In genomic region chr11:109664293-109664692, GRCm38 (mm10) we compare ENCODE assay signal across 35 mouse cellular contexts. TPM values are rescaled to one million over a fixed set of nuclear protein-coding genes. Genes with fewer than 3 reads are reported as not detected.
"Had no signal": no experiment of that assay in that cellular context is flagged by ENCODE, and none has a peak within 500 bp of the region (broad histone marks: within the 10 kb centered on the region; RNA-seq: fewer than 3 reads in every experiment).

No protein-coding gene starts in this region.

- H3K27ac ChIP-seq: heart, embryonic 10.5 days; heart, embryonic 13.5 days; heart, embryonic 15.5 days; hindbrain, embryonic 10.5 days; hindbrain, embryonic 12.5 days; hindbrain, embryonic 13.5 days; hindbrain, embryonic 14.5 days; hindbrain, embryonic 15.5 days; hindbrain, postnatal 0 days; intestine, embryonic 15.5 days; kidney, embryonic 15.5 days; kidney, postnatal 0 days had no signal

- DNase-seq: heart, postnatal 10 days; heart, postnatal 14 days; heart, postnatal 36 days; heart, postnatal 4 days; kidney, adult 11 months; kidney, adult 18-20 months; kidney, adult 2 months; kidney, adult 8-10 months; kidney, adult 9 months; kidney, postnatal 10 days; kidney, postnatal 14 days; kidney, postnatal 25 days; kidney, postnatal 36 days; kidney, postnatal 4 days; layer of hippocampus, adult 9-11 months; layer of hippocampus, postnatal 36 days had no signal

- H3K9me3 ChIP-seq: heart, embryonic 10.5 days; heart, embryonic 12.5 days; heart, embryonic 13.5 days; heart, embryonic 15.5 days; hindbrain, embryonic 10.5 days; hindbrain, embryonic 12.5 days; hindbrain, embryonic 13.5 days; hindbrain, embryonic 15.5 days; intestine, embryonic 15.5 days; kidney, embryonic 15.5 days had no signal

- H3K27me3 ChIP-seq: heart, embryonic 12.5 days; heart, embryonic 13.5 days; heart, embryonic 15.5 days; hindbrain, embryonic 12.5 days; hindbrain, embryonic 13.5 days; hindbrain, embryonic 15.5 days; intestine, embryonic 15.5 days; kidney, embryonic 15.5 days had no signal

- H3K4me3 ChIP-seq: heart, embryonic 10.5 days; heart, embryonic 12.5 days; heart, embryonic 13.5 days; heart, embryonic 15.5 days; hindbrain, embryonic 10.5 days; hindbrain, embryonic 12.5 days; hindbrain, embryonic 13.5 days; hindbrain, embryonic 15.5 days; intestine, embryonic 15.5 days; kidney, embryonic 15.5 days; layer of hippocampus, adult 2 months had no signal

- H3K9ac ChIP-seq: heart, embryonic 12.5 days; heart, embryonic 13.5 days; heart, embryonic 15.5 days; hindbrain, embryonic 12.5 days; hindbrain, embryonic 13.5 days; hindbrain, embryonic 14.5 days; hindbrain, embryonic 15.5 days; intestine, embryonic 15.5 days; kidney, embryonic 15.5 days had no signal

- H3K4me2 ChIP-seq: heart, embryonic 12.5 days; heart, embryonic 13.5 days; heart, embryonic 15.5 days; hindbrain, embryonic 12.5 days; hindbrain, embryonic 13.5 days; hindbrain, embryonic 14.5 days; hindbrain, embryonic 15.5 days; intestine, embryonic 15.5 days; kidney, embryonic 15.5 days had no signal

- H3K4me1 ChIP-seq: heart, embryonic 10.5 days; heart, embryonic 12.5 days; heart, embryonic 13.5 days; heart, embryonic 15.5 days; hindbrain, embryonic 10.5 days; hindbrain, embryonic 12.5 days; hindbrain, embryonic 13.5 days; hindbrain, embryonic 15.5 days; intestine, embryonic 15.5 days; kidney, embryonic 15.5 days had no signal

- ATAC-seq: hindbrain, embryonic 16.5 days; hindbrain, postnatal 0 days; inflammation-experienced regulatory T-cells, adult 6 months; intestine, embryonic 15.5 days; intestine, embryonic 16.5 days; intestine, postnatal 0 days had no signal

RNA-seq across cellular contexts. Expression of gene Fam20a, which starts 57.8 kb away (rescaled TPM):
- total RNA-seq: hematopoietic stem cell, adult 5-6 weeks had no signal
